Mouse (Mus musculus) CH12F3 (cell line): ENCODE results near the gene Dmrtc2.
"Not testable (repeated sequence)": the region's sequence is repeated elsewhere in the genome, so short reads cannot be mapped to it uniquely, and the experiment has no call there.

Experiments
- in situ Hi-C: fragments of 300-500 bp; cut with MboI; formaldehyde crosslinking; loops from 2 replicates; pipeline ENCODE4 v1.14.3; 2020; ENCODE audit warnings: low sequenced_read_pairs

The Dmrtc2 gene

GRCm38 (mm10) chr7:24869532-24870165, at the start of gene Dmrtc2, which contains the start of gene Lypd4:
Dmrtc2 (plus strand) TSS chr7:24870057.
Lypd4 (minus strand) TSS chr7:24869941.
- in situ Hi-C loops = no loop called here

- in situ Hi-C loops = no loop called here
These were observed 45.4 kb upstream of the Dmrtc2 start for GRCm38 (mm10) chr7:24824452-24824851.

- in situ Hi-C loops = no loop called here
These were observed 42.7 kb upstream of the Dmrtc2 start for GRCm38 (mm10) chr7:24827181-24827580.

GRCm38 (mm10) chr7:24838732-24839409, 31.0 kb upstream of the Dmrtc2 start:
- in situ Hi-C loops = not testable (repeated sequence)

GRCm38 (mm10) chr7:24839410-24839808, 30.4 kb upstream of the Dmrtc2 start:
- in situ Hi-C loops = no loop called here

- in situ Hi-C loops = loop anchor here (10.0 kb wide), 1 partner anchor 124 kb away; no protein-coding TSS in a partner anchor
These were observed 29.5 kb upstream of the Dmrtc2 start for GRCm38 (mm10) chr7:24840331-24840730.

- in situ Hi-C loops = loop anchor here (10.0 kb wide), 1 partner anchor 124 kb away; no protein-coding TSS in a partner anchor
These were observed 28.8 kb upstream of the Dmrtc2 start for GRCm38 (mm10) chr7:24841009-24841408.

- in situ Hi-C loops = loop anchor here (10.0 kb wide), 1 partner anchor 121 kb away; no protein-coding TSS in a partner anchor
These were observed 25.7 kb upstream of the Dmrtc2 start for GRCm38 (mm10) chr7:24844144-24844543.

- in situ Hi-C loops = loop anchor here (10.0 kb wide), 1 partner anchor 120 kb away; no protein-coding TSS in a partner anchor
These were observed 24.7 kb upstream of the Dmrtc2 start for GRCm38 (mm10) chr7:24845181-24845580.

GRCm38 (mm10) chr7:24845713-24846112, 24.1 kb upstream of the Dmrtc2 start:
- in situ Hi-C loops = loop anchor here (10.0 kb wide), 1 partner anchor 119 kb away; no protein-coding TSS in a partner anchor

GRCm38 (mm10) chr7:24846576-24846975, 23.3 kb upstream of the Dmrtc2 start:
- in situ Hi-C loops = loop anchor here (10.0 kb wide), 1 partner anchor 118 kb away; no protein-coding TSS in a partner anchor

- in situ Hi-C loops = loop anchor here (5.0 kb wide), 1 partner anchor 52 kb away; the partner anchor contains the start of gene Arhgef1
These were observed 19.7 kb upstream of the Dmrtc2 start for GRCm38 (mm10) chr7:24850162-24850561.

GRCm38 (mm10) chr7:24850899-24851303, 19.0 kb upstream of the Dmrtc2 start:
- in situ Hi-C loops = loop anchor here (5.0 kb wide), 1 partner anchor 51 kb away; the partner anchor contains the start of gene Arhgef1

GRCm38 (mm10) chr7:24851596-24852325, 18.1 kb upstream of the Dmrtc2 start:
- in situ Hi-C loops = loop anchor here (5.0 kb wide), 1 partner anchor 51 kb away; the partner anchor contains the start of gene Arhgef1

- in situ Hi-C loops = loop anchor here (5.0 kb wide), 1 partner anchor 50 kb away; the partner anchor contains the start of gene Arhgef1
These were observed 17.2 kb upstream of the Dmrtc2 start for GRCm38 (mm10) chr7:24852557-24853232.

- in situ Hi-C loops = loop anchor here (5.0 kb wide), 1 partner anchor 49 kb away; the partner anchor contains the start of gene Arhgef1
These were observed 16.7 kb upstream of the Dmrtc2 start for GRCm38 (mm10) chr7:24853233-24853563.

GRCm38 (mm10) chr7:24853695-24854094, 16.2 kb upstream of the Dmrtc2 start:
- in situ Hi-C loops = loop anchor here (5.0 kb wide), 1 partner anchor 49 kb away; the partner anchor contains the start of gene Arhgef1

- in situ Hi-C loops = no loop called here
These were observed 13.3 kb upstream of the Dmrtc2 start for GRCm38 (mm10) chr7:24856460-24857120.

- in situ Hi-C loops = no loop called here
These were observed 10.6 kb upstream of the Dmrtc2 start for GRCm38 (mm10) chr7:24859234-24859633.

GRCm38 (mm10) chr7:24861913-24862312, 7.9 kb upstream of the Dmrtc2 start, which contains the start of gene Gm9844:
Gm9844 (plus strand) TSS chr7:24862213.
- in situ Hi-C loops = no loop called here
